Mouse (Mus musculus) central nervous system, embryonic 11.5 days (tissue): ENCODE measurements around the gene Fancl. TPM values are rescaled to one million over a fixed set of nuclear protein-coding genes. Genes with fewer than 3 reads are reported as not detected.

Experiments used
- polyA plus RNA-seq: library from polyadenylated mRNA; depleted of rRNA; stranded (reverse); fragments of >200 nt; gene quantifications from 2 replicates; pipeline ENCODE4 v1.2.3, GENCODE M21; 2012; rRNA removed

Fancl gene
- polyA plus RNA-seq, result 22.5 and 23.4 TPM in 2 replicates

DNA sequence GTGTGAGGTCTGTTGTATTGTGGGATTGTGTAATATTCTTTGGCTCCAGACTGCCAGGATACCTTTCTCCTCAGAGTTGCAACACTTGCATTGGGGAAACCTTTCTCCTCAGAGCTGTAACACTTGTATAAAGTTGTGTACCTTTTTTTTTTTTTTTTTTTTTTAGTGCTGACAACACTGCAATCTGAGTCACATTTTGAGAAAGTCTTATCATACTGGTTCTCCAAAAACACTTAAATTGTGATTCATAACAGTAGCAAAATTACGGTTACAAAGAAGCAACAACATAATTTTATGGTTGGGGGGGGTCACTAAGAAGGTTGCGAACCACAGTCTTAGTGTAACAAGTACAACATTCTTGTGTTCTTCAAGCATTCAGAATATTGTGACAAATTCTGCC lies at the start of gene Fancl:
Fancl (plus strand) TSS at position 165 of the 400 bp plus-strand sequence.

Other genes starting within 250 kb of the Fancl start
- 2.4 and 5.5 TPM in 2 replicates for gene 5730522E02Rik, start 175.4 kb upstream of the Fancl start, polyA plus RNA-seq
- 0.14 TPM in 1 of 2 replicates, not detected in the other for gene Gm6899, start 207.1 kb downstream of the Fancl start, polyA plus RNA-seq
- gene Vrk2, start 207.9 kb downstream of the Fancl start, polyA plus RNA-seq, result 11.5 and 11.8 TPM in 2 replicates